Mouse (Mus musculus) left cerebral cortex, postnatal 36 days (tissue): ENCODE measurements at regions not wholly inside any gene's neighbourhood (a gene's known extent, or its start where the extent isn't known, plus 50 kb on each side); places are given as distances from the start of the nearest gene placed in this dataset.

Experiments used
- DNase-seq, 2 experiments: peaks; one replicate each; pipeline ENCODE4 v3.0.0; 2021 to 2022; ENCODE audit warnings: low spot score in 2 of 2, mixed read lengths in 1 of 2
- intact Hi-C: fragments of 180-260 bp; cut with DNase I; formaldehyde crosslinking; loops from one replicate; pipeline ENCODE4 v1.15.1; 2025

- intact Hi-C loops: no loop called here
Measured at GRCm38 (mm10) chr1:69470614-69471250, 216.3 kb downstream of the Ikzf2 start.

GRCm38 (mm10) chr1:69469158-69469901 lies 217.7 kb downstream of the Ikzf2 start:
- DNase-seq: no peak
- intact Hi-C loops: no loop called here

More at GRCm38 (mm10) chr1:69470614-69471250, 216.3 kb downstream of the Ikzf2 start:
- DNase-seq: no peak

- no peak for DNase-seq
- intact Hi-C loops: no loop called here
Measured at GRCm38 (mm10) chr1:69466534-69467275, 220.3 kb downstream of the Ikzf2 start.

GRCm38 (mm10) chr1:69461191-69461590 lies 225.9 kb downstream of the Ikzf2 start:
- intact Hi-C loops: no loop called here
- no peak for DNase-seq

GRCm38 (mm10) chr1:69459899-69460298 lies 227.1 kb downstream of the Ikzf2 start:
- intact Hi-C loops: no loop called here
- no peak for DNase-seq

GRCm38 (mm10) chr1:69457471-69457870 lies 229.6 kb downstream of the Ikzf2 start:
- DNase-seq: no peak
- intact Hi-C loops: no loop called here

- DNase-seq: no peak
- intact Hi-C loops: no loop called here
Measured at GRCm38 (mm10) chr1:69453991-69454390, 233.1 kb downstream of the Ikzf2 start.

GRCm38 (mm10) chr1:69452910-69453309 lies 234.1 kb downstream of the Ikzf2 start:
- DNase-seq: no peak
- intact Hi-C loops: no loop called here

GRCm38 (mm10) chr1:69450455-69450854 lies 236.6 kb downstream of the Ikzf2 start:
- intact Hi-C loops: no loop called here
- DNase-seq: no peak

GRCm38 (mm10) chr1:69447276-69447675 lies 239.8 kb downstream of the Ikzf2 start:
- intact Hi-C loops: no loop called here
- no peak for DNase-seq

- intact Hi-C loops: no loop called here
- no peak for DNase-seq
Measured at GRCm38 (mm10) chr1:69444722-69445121, 242.3 kb downstream of the Ikzf2 start.

- intact Hi-C loops: no loop called here
Measured at GRCm38 (mm10) chr1:69443466-69443865, 243.6 kb downstream of the Ikzf2 start.

GRCm38 (mm10) chr1:69440564-69441334 lies 246.3 kb downstream of the Ikzf2 start:
- intact Hi-C loops: no loop called here
- peak in 1 of 2 experiments; percentile 13 for DNase-seq

More at GRCm38 (mm10) chr1:69443466-69443865, 243.6 kb downstream of the Ikzf2 start:
- no peak for DNase-seq

- intact Hi-C loops: no loop called here
- peak in 1 of 2 experiments; percentile 9 for DNase-seq
Measured at GRCm38 (mm10) chr1:69437042-69437441, 250.0 kb downstream of the Ikzf2 start.

- DNase-seq: no peak
- intact Hi-C loops: no loop called here
Measured at GRCm38 (mm10) chr1:69433655-69434357, 253.2 kb downstream of the Ikzf2 start.

GRCm38 (mm10) chr1:69430683-69431407 lies 256.2 kb downstream of the Ikzf2 start:
- intact Hi-C loops: no loop called here

GRCm38 (mm10) chr1:69429632-69430031 lies 257.4 kb downstream of the Ikzf2 start:
- DNase-seq: no peak
- intact Hi-C loops: no loop called here

More at GRCm38 (mm10) chr1:69430683-69431407, 256.2 kb downstream of the Ikzf2 start:
- DNase-seq: no peak

GRCm38 (mm10) chr1:69397676-69398075 lies 289.4 kb downstream of the Ikzf2 start:
- intact Hi-C loops: no loop called here
- DNase-seq: no peak
